Mouse (Mus musculus) limb, embryonic 13.5 days (tissue): Measurements from ENCODE around the gene Plpp1. TPM values are rescaled to one million over a fixed set of nuclear protein-coding genes. Genes with fewer than 3 reads are reported as not detected.

Source experiments
- ATAC-seq: fragments of 200-750 bp; cut with Nextera tagmentation; 2 replicates; pipeline ENCODE4 v1.8.0; 2017; ENCODE audit warnings: low read depth, moderate number of reproducible peaks, moderate TSS enrichment; ENCODE audit not compliant: low FRiP score
- H3K27ac ChIP-seq: fragments of 300-500 bp; sonication (generic); 2 replicates; pipeline ENCODE4 v1.5.1; 2015; ENCODE audit warnings: inconsistent platforms, mild to moderate bottlenecking, moderate library complexity
- H3K27me3 ChIP-seq: fragments of 300-500 bp; sonication (generic); 2 replicates; pipeline ENCODE4 v1.6.1; 2015; ENCODE audit warnings: mild to moderate bottlenecking, inconsistent platforms
- H3K36me3 ChIP-seq: fragments of 300-500 bp; sonication (generic); 2 replicates; pipeline ENCODE4 v1.6.1; 2015; ENCODE audit warnings: inconsistent platforms, mild to moderate bottlenecking, moderate library complexity
- H3K4me1 ChIP-seq: fragments of 300-500 bp; sonication (generic); 2 replicates; pipeline ENCODE4 v1.6.1; 2015; ENCODE audit warnings: inconsistent platforms
- H3K4me2 ChIP-seq: fragments of 300-500 bp; sonication (generic); replicated peaks from 2 replicates; pipeline ENCODE4 v1.6.1; 2015; ENCODE audit warnings: inconsistent platforms, mild to moderate bottlenecking, moderate library complexity
- H3K4me3 ChIP-seq: fragments of 300-500 bp; sonication (generic); 2 replicates; pipeline ENCODE4 v1.5.1; 2015; ENCODE audit warnings: moderate library complexity, mild to moderate bottlenecking, inconsistent platforms
- H3K9ac ChIP-seq: fragments of 300-500 bp; sonication (generic); 2 replicates; pipeline ENCODE4 v1.6.1; 2015; ENCODE audit warnings: mild to moderate bottlenecking, inconsistent platforms
- H3K9me3 ChIP-seq: fragments of 300-500 bp; sonication (generic); 2 replicates; pipeline ENCODE4 v1.6.1; 2016; ENCODE audit warnings: inconsistent platforms
- WGBS: fragments of 180-500 bp; shearing (Covaris S2); methylation state at CpG from one replicate; pipeline ENCODE4 v1.1.7; 2015; 5-methylcytosine and 5-hydroxymethylcytosine counted together
- polyA plus RNA-seq: library from polyadenylated mRNA; unstranded; fragments of >200 nt; fragmentation: Nextera tagmentation; extraction: Ambion mirVana; gene quantifications from 2 replicates; pipeline ENCODE4 v1.2.1, GENCODE M21; 2015

The Plpp1 gene
- polyA plus RNA-seq, 1 experiment from 2014 or later: 53.8 TPM

DNA sequence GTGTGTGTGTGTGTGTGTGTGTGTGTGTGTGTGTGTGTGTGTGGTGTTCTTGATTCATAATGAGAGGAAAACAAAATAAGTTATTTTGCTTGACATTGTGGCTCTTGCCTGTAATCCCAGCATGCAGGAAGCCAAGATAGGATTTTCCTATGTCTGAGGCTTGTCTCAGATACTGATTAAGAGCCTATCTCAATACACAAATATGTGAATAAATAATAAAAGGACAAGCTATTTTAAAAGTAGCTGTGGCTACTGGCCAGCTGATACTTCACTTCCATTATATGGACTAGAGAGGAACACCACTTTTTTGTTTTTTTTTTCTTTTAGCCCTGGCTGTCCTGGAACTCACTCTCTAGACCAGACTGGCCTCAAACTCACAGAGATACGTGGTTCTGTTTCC is 38.8 kb upstream of the Plpp1 start:
- Histone ChIP-seq H3K36me3 (no peaks in the 10 kb centered on the region), H3K4me1 (peaks cover 42% of the 10 kb centered on the region), H3K9me3 (0 out of 2 replicates have a peak, but pooled peaks cover 5% of the 10 kb centered on the region), H3K9ac (no peak overlapping the region), H3K27me3 (no peaks in the 10 kb centered on the region), H3K4me2 (no peak overlapping the region), H3K27ac (no peak overlapping the region), H3K4me3 (no peak overlapping the region)
- WGBS: 50% methylated on average over 1 of the region's 1 CpGs
- no peak for ATAC-seq

DNA sequence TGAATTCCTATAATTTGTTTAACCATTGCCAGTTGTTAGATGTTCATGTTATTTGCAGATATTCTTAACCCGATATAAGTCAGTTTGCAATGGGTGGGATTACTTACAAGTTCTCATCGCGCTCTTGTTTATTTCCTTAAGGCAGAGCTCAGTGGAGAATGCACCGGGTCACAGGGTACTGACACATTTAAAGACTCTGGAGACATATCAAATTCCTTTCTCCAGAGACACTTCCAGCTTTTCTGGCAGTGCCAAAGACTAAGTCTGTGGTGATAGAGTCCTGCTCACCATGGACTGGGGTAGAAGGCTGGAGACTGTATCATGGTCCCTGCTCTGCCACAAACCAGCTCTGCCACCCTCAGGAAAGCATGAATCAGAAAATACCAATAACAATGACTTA is 38.0 kb upstream of the Plpp1 start:
- 44% methylated on average over 4 of the region's 4 CpGs for WGBS

DNA sequence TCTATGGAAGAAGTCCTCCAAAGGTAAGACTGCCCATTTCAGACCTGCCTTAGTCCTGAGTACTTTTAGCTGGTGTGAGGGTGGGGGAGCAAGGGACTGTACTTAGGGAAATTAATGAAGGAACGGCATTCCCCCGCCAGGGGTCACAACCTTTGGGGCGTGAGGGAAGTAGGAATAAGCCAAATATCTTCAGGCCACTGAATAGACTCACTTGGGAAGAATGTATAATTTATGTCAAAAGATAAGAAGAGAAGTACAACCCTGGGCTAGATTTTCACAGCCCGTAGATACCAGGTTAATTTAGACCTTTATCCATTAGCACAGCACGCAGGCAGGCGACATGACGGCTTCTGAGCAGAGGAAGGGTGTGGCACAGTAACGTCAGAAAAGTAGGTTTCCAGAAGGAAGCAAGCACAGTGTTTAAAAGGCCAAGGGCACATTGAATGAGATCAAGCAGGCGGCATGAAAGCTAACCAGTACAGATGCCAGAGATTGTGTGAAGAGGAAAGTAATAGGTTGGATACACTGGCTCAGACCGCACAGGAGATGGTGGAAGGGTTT is 37.0 kb upstream of the Plpp1 start:
- Histone ChIP-seq H3K4me3 (no peak overlapping the region), H3K9ac (no peak overlapping the region), H3K4me1 (peaks cover 40% of the 10 kb centered on the region), H3K27me3 (no peaks in the 10 kb centered on the region), H3K36me3 (0 out of 2 replicates have a peak, but pooled peaks cover 10% of the 10 kb centered on the region), H3K9me3 (peaks cover 16% of the 10 kb centered on the region), H3K4me2 (no peak overlapping the region), H3K27ac (no peak overlapping the region)
- WGBS: 76% methylated on average over 10 of the region's 10 CpGs
- ATAC-seq: no peak

More for the DNA sequence above, 38.0 kb upstream of the Plpp1 start:
- Histone ChIP-seq H3K9me3 (peaks cover 11% of the 10 kb centered on the region), H3K9ac (no peak overlapping the region), H3K36me3 (0 out of 2 replicates have a peak, but pooled peaks cover 6% of the 10 kb centered on the region), H3K27ac (no peak overlapping the region), H3K4me2 (no peak overlapping the region), H3K27me3 (no peaks in the 10 kb centered on the region), H3K4me1 (peaks cover 42% of the 10 kb centered on the region), H3K4me3 (no peak overlapping the region)
- ATAC-seq: no peak

- Histone ChIP-seq H3K4me1 (peaks cover 30% of the 10 kb centered on the region), H3K27ac (no peak overlapping the region), H3K36me3 (0 out of 2 replicates have a peak, but pooled peaks cover 10% of the 10 kb centered on the region), H3K9ac (no peak overlapping the region), H3K27me3 (no peaks in the 10 kb centered on the region), H3K9me3 (peaks cover 16% of the 10 kb centered on the region), H3K4me3 (no peak overlapping the region), H3K4me2 (no peak overlapping the region)
- no peak for ATAC-seq
- 83% methylated on average over 5 of the region's 5 CpGs for WGBS
Measured at GRCm38 (mm10) chr13:112764556-112764955, 36.0 kb upstream of the Plpp1 start.

GRCm38 (mm10) chr13:112765654-112766053 is 34.9 kb upstream of the Plpp1 start:
- Histone ChIP-seq H3K36me3 (0 out of 2 replicates have a peak, but pooled peaks cover 10% of the 10 kb centered on the region), H3K4me3 (no peak overlapping the region), H3K4me1 (peaks cover 22% of the 10 kb centered on the region), H3K27ac (no peak overlapping the region), H3K9me3 (peaks cover 16% of the 10 kb centered on the region), H3K9ac (no peak overlapping the region), H3K27me3 (no peaks in the 10 kb centered on the region), H3K4me2 (no peak overlapping the region)
- WGBS: 90% methylated on average over 3 of the region's 3 CpGs
- no peak for ATAC-seq

- H3K4me1 ChIP-seq: peaks cover 18% of the 10 kb centered on the region
- 0 out of 2 replicates have a peak, but pooled peaks cover 10% of the 10 kb centered on the region for H3K36me3 ChIP-seq
- no peak overlapping the region for H3K9ac ChIP-seq
- H3K27me3 ChIP-seq: no peaks in the 10 kb centered on the region
- no peak overlapping the region for H3K4me3 ChIP-seq
- ATAC-seq: peak; percentile 80
- WGBS: 43% methylated on average over 11 of the region's 11 CpGs
- peaks cover 16% of the 10 kb centered on the region for H3K9me3 ChIP-seq
- no peak overlapping the region for H3K27ac ChIP-seq
- H3K4me2 ChIP-seq: no peak overlapping the region
Measured at GRCm38 (mm10) chr13:112770528-112771328, 29.9 kb upstream of the Plpp1 start.

DNA sequence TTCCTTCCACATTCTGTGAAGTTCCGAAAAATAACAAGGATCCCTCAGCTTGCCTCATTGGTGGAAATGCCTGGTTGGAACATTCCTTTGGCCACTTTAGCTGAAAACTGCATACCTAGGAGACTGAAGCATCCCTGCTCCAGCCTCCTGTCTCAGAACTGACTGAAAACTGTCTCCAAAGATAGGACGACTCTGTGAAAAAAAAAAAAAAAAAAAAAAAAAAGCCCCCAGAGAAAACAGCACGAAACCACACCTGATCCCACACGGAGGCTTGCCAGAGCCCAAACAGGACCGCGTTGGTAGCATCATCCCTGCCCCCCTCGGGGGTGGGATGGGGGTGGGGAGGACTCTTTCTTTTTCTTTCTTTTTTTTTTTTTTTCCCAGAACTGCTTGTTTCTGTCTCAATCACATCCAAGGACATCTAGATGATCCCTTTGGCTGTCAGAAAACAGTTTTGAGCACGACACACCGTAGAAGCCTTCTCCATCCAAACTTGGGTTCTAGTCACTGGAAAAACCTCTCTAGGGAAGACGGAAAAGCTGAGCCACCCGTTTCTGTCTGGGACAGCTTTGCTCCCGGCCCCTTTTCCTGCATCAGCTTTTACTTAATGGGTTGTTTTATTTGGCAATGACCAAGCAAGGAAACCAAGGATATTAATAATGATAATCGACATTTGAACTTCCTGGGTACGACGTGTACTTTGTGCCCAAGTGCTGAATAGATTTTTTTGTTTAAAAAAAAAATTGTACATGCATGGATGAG is 29.0 kb upstream of the Plpp1 start:
- H3K27ac ChIP-seq: no peak overlapping the region
- no peak overlapping the region for H3K4me2 ChIP-seq
- no peak overlapping the region for H3K9ac ChIP-seq
- no peak overlapping the region for H3K4me3 ChIP-seq
- no peak for ATAC-seq
- H3K36me3 ChIP-seq: 0 out of 2 replicates have a peak, but pooled peaks cover 10% of the 10 kb centered on the region
- H3K27me3 ChIP-seq: no peaks in the 10 kb centered on the region
- peaks cover 18% of the 10 kb centered on the region for H3K4me1 ChIP-seq
- 48% methylated on average over 15 of the region's 15 CpGs for WGBS
- H3K9me3 ChIP-seq: peaks cover 13% of the 10 kb centered on the region

DNA sequence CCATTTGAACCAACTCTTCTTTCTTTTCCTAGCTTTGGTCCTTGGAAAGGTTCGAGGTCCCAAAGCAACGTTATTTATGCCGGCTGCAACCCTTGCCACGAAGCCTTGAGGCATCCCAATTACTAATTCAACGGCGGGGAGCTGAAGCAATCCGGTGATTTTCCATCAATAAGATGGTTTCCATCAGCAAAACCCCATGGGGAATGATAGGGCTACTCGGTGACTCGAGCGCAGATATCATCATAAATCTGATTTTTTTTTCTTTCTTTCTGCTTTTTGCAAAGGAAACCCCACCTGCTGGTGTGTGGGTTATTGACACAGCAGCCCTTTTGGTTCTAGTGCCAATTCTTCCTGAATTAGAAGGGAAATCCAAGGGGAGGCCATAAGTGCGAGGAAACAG is 28.3 kb upstream of the Plpp1 start:
- Histone ChIP-seq H3K27ac (no peak overlapping the region), H3K36me3 (0 out of 2 replicates have a peak, but pooled peaks cover 7% of the 10 kb centered on the region), H3K4me2 (no peak overlapping the region), H3K4me3 (no peak overlapping the region), H3K4me1 (peaks cover 18% of the 10 kb centered on the region), H3K9ac (no peak overlapping the region), H3K9me3 (peaks cover 8% of the 10 kb centered on the region), H3K27me3 (no peaks in the 10 kb centered on the region)
- 71% methylated on average over 11 of the region's 11 CpGs for WGBS
- ATAC-seq: no peak

DNA sequence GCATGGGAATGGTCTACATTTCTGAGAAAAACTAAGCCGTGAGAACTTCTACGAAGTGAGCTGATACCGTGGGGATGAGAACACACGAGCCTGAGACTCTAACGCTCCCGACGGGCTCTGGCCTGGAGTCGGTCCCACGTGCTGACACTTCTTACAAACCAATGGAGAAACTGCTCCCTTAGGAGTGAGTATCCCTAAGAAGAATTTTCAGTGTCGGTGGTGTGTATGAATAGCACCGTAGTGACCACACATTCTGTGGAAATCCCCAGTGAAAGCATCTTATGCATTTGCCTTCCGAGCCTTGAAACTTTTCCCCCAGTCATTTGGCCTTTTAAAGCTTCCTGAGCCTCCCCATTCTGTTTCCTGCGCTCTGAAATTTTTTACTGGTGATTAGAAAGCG is 27.7 kb upstream of the Plpp1 start:
- H3K9ac ChIP-seq: no peak overlapping the region
- H3K4me1 ChIP-seq: peaks cover 18% of the 10 kb centered on the region
- no peak overlapping the region for H3K27ac ChIP-seq

GRCm38 (mm10) chr13:112773991-112774675 is 26.5 kb upstream of the Plpp1 start:
- Histone ChIP-seq H3K36me3 (no peaks in the 10 kb centered on the region), H3K4me3 (no peak overlapping the region), H3K9ac (no peak overlapping the region), H3K4me1 (peaks cover 18% of the 10 kb centered on the region), H3K9me3 (no peaks in the 10 kb centered on the region), H3K27me3 (no peaks in the 10 kb centered on the region), H3K4me2 (no peak overlapping the region), H3K27ac (no peak overlapping the region)
- no peak for ATAC-seq
- 93% methylated on average over 3 of the region's 3 CpGs for WGBS

More for the DNA sequence above, 27.7 kb upstream of the Plpp1 start:
- H3K27me3 ChIP-seq: no peaks in the 10 kb centered on the region
- H3K4me3 ChIP-seq: no peak overlapping the region
- no peak for ATAC-seq
- H3K9me3 ChIP-seq: peaks cover 2% of the 10 kb centered on the region
- H3K36me3 ChIP-seq: 0 out of 2 replicates have a peak, but pooled peaks cover under 1% of the 10 kb centered on the region
- WGBS: 71% methylated on average over 14 of the region's 14 CpGs
- no peak overlapping the region for H3K4me2 ChIP-seq

DNA sequence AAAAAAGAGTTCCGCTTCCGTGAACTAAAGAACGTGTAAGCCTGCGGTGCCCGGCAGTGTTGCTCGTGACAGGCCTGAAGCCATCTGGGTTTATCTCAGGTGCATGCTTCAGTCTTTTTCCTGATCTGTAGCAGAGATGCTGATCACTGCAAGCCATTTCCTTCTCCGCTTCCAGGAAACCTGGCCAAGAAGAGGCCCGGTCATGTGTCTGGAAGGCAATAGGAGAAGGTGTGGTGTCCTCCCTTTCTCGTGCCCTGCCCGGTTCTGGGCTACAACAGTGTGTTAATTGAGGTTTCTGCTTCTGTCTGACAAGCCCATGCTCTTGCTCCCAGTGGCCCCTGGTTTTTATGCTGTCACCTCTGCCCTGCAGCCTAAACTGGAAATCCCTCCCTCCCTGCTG is 24.7 kb upstream of the Plpp1 start:
- Histone ChIP-seq H3K4me1 (peaks cover 13% of the 10 kb centered on the region), H3K9me3 (no peaks in the 10 kb centered on the region), H3K27ac (no peak overlapping the region), H3K4me2 (no peak overlapping the region), H3K9ac (no peak overlapping the region), H3K4me3 (no peak overlapping the region), H3K36me3 (no peaks in the 10 kb centered on the region), H3K27me3 (no peaks in the 10 kb centered on the region)
- no peak for ATAC-seq
- 83% methylated on average over 10 of the region's 10 CpGs for WGBS
